Mouse (Mus musculus): ENCODE results near the gene Hbb-bh1.
"Not testable (repeated sequence)": the region's sequence is repeated elsewhere in the genome, so short reads cannot be mapped to it uniquely, and the experiment has no call there.

Gene Hbb-bh1

DNA sequence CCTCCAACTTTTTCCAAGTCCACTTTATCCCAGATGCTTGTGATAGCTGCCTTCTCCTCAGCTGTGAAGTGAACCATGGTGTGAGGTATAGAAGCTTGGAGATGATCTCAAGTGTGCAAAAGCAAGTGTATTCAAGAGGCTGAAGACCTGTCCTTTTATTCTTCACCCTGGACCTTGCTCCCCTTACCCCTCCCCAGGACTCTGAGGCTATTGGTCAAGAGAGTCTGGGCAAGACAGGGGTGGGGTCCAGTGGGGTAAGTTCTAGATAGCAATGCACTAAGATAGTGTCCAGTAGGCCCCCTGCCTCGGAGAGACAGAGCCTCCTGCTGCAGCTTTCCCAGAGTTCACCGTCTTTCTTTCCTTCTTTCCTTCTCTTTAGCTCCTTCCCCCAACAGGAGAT is at the start of gene Hbb-bh1:
Hbb-bh1 (minus strand) TSS at position 131 of the 400 bp plus-strand sequence.
- no peak for DNase-seq (ENCODE audit: low spot score)

DNA sequence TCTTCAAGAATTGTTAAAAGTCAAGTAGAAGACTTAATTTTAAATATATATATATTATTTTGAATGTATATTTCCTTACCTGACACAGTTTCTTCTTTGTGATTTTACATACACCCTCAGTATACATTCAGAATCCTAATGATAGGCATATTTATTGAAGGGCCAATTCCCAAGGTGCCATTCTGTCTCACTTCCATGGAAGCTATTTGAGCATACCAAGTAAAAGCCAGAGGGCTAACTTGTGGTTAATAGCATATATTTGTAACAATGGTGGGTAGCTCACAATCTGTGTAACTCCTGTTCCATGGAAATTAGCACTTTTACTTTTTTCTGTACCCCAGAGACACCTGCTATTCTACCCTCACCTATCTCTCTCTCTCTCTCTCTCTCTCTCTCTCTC is 43.2 kb upstream of the Hbb-bh1 start, which contains the start of gene Olfr66:
Olfr66 (minus strand) TSS at position 101 of the 400 bp plus-strand sequence.
- DNase-seq (ENCODE audit: low spot score), result no peak

DNA sequence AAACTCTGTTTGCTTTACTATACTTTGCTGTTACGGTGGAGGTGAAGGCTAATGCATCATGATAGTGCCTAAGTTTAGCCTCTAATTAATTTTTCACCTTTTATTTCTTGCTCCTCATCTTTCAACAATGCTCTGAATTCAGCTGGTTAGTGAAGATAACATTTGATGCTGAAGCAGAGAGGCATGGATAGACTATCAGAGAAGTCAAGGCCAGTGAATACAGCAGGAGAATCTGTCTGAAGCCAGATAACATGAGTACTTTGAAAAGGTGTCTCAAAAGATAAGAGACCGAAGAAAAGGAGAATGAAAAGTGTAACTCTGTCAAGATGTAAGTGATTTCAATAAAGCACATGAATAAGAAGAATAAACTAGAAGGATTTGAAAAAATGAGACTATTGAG is 34.1 kb upstream of the Hbb-bh1 start:
- no peak for DNase-seq (ENCODE audit: low spot score)

DNA sequence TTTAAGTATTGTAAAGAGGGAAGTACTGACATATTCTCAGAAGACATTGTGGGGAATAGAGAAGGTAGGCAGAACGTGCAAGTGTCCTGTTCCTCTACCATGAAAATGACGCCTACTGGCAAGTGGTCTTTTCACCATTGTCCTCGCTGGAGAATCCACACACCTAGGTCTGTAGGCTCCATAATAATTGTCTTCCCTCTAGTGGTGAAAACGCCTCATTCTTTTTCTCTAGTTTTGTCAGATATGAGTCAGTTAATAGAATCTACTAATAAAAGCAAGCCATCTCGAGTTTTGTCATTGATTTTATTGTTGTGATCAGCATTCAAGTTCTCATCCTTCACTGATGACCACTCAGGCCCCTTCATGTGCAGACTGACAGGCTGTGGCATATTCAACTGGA is 31.5 kb upstream of the Hbb-bh1 start:
- DNase-seq (ENCODE audit: low spot score), result no peak

DNA sequence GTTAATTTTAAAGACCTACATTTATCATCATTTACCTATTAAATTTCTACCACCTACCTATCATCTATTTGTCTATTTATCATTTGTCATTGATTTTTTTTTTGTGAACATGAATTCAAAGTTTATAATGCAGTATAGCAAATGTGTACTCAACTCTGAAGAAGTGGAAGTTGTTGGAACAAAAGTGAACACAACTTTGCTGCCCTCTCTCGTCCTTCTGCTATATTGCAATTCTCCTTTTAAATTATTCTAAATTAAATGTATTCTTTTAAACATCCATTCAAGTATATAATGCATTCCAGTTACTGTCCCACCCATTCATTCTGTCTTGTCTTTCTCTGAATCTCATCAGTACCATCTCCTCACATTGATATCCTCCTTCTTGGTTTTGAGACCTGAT is 30.1 kb upstream of the Hbb-bh1 start:
- DNase-seq (ENCODE audit: low spot score), result peak; percentile 3

DNA sequence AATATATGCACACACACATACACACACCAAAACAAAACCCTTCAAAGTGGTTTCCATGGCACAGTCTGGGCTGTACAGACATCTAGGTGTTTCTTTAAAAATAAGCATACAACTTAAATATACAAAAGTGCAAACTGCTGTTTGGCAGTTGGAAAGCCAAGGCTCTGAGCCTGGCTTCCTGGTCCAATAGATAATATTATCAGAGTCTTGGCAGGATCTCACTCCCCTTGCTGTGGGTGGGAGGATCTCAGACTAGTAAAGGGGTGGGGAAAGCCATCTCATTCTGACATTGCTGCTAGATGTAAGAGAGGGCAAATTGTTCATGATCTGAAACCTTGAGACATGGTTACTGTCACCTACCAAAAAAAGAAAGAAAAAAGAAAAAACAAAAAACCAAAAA is 27.7 kb upstream of the Hbb-bh1 start:
- DNase-seq (ENCODE audit: low spot score), result no peak

DNA sequence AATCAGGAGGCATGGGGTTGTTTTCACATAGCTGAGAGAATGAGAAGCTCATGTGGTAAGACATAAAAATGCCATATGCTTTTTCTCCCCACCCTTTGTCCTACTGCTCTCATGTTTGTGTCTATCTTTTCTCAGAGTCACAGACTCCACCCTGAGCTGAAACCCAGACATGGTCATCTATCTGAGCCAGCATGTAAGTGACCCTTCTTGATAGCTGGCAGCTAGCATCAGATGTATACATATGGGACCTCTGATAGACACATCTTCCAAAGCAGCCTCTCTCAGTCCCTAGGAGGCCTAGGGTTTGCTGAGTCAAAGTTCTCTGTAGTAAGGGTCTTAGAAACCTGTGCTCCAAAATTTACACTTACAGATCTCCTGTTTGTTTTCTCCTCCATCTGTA is 22.8 kb upstream of the Hbb-bh1 start:
- DNase-seq (ENCODE audit: low spot score), result no peak

DNA sequence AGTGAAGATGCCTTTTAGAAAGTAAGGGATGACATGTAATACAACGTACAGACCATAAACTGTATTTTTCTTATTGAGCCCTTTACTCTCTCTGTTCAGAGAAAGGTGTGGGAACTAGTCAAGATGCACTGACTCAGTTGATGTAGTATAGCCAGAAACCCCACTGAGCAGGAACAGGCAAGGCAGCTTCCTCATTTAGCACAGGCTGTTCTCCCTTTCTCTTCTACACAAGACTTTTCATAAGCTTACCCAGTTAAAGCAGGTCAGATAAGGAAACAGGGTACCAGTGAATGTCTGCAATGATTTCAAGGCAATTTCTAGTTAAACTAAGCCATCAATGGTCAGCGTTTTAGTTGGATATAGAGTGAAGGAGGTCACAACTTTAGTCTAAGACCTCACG is 18.6 kb upstream of the Hbb-bh1 start:
- no peak for DNase-seq (ENCODE audit: low spot score)

DNA sequence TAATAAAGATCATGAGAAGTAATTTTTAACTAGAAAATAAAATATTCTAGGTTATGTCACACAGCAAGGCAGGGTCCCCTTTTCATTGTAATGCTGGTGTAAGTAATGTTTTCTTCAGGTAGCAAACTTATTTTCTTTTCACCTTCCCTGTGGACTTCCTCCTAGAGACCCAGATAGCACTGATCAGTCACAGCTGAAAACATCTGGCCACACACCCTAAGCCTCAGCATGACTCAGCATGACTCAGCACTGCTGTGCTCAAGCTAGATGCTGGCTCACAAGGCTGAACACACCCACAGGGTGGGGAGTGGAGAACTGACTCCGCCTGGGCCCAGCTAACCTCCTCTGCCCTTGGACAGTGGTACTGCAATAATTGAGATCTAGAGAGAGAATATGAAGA is 17.9 kb upstream of the Hbb-bh1 start:
- DNase-seq (ENCODE audit: low spot score), result peak; percentile 24

DNA sequence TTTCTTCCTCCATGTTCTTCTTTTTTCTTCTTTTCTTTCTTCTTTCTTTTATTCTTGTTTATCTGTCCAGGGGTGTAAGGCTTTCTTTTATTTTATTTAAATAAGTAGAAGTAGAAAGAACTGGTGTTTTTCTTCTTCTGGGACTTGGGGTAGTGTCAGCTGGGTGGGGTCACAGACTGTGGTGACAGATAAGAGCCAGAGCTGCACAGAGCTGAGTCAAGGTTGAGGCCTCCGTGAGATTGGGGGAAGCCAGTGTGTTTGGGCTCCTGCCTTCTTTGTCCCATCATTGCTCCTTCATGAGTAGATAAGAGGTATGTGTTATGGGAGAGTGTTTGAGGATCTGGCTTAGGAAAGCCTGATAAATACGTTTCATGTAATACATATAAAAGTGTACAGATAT is 16.1 kb upstream of the Hbb-bh1 start:
- no peak for DNase-seq (ENCODE audit: low spot score)

DNA sequence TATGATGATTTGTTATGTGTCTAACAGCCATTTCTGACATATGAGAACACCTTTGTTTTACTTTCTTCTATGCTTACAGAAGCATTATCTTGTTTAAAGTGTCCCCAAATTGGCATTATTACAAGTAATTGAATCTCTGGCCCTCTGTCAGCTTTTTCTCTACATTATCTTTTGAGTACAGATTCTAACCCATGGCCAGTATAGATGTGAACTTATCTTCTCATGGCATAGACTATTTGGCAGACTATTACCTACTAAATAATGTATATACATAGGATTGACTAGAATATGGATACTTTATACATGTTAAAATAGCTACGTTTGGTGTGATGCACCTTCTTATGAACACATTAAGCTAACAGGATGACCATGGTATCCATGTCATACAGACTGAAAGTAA is 11.7 kb upstream of the Hbb-bh1 start:
- no peak for DNase-seq (ENCODE audit: low spot score)

DNA sequence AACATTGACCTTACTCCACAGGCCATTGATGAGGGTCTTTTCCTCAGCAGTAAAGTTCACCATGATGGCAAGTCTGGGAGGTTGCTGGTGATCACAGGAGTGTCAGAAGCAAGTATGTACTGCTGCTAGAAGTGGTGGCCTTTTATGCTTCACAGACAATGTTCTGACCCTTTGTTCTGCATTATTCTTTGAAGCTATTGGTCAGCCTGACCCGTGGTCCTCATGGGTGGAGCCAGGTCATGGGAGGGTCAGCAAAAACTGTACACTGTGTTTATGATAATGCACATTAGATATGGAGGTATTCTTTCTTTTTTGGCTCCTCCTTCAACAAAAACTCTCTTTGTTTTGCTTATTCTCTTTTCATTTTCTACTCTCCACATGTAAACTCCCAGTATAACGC is 10.1 kb upstream of the Hbb-bh1 start, which contains the start of gene Hbb-y:
Hbb-y (minus strand) TSS at position 127 of the 400 bp plus-strand sequence.
- no peak for DNase-seq (ENCODE audit: low spot score)

DNA sequence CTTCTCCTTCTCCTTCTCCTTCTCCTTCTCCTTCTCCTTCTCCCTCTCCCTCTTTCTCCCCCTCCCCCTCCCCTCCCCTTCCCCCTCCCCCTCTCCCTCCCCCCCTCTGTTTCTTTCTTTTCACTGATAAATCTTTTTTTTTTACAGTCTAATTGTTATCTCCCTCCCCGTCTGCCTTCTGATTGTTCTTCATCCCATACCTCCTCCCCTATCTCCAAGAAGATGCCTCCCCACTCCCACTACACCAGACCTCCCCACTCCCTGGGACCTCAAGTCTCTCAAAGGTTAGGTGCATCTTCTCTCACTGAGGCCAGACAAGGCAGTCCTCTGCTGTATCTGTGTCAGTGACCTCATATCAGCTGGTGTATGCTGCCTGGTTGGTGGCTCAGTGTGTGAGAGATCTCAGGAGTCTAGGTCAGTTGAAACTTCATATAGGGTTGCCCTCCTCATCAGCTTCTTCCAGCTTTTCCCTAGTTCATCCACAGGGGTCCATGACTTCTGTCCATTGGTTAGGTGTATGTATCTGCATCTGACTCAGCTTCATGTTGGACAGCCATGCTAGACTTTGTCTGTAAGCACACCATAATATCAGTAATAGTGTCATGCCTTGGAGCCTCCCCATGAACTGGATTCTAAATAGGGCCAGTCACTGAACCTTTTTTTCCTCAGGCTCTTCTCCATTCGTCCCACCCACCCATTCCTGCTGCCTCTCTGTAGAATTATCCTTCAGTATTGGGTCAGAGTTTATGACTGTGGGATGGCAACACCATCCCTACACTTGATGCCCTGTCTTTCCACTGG is 1.8 kb upstream of the Hbb-bh1 start:
- no peak for DNase-seq (ENCODE audit: low spot score)

DNA sequence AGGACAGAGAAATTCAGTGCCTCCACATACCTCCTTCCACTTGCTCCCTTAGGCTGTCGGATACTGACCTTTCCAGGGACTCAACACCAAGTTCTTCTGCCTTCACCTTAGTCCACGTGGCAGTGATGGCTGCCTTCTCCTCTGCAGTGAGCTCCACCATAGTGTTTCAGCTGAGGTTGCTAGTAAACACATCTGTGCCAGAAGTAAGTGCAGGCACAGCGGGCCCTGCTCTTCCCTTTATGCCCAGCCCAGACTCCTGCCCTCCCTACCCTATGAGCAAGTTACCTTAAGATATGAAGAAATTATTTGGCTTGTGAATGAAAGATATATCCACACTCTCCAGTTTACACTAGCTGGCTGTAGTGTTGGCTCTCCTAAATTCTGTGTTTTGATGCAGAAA is 2.7 kb downstream of the Hbb-bh1 start, which contains the start of gene Hbb-bh2:
Hbb-bh2 (minus strand) TSS at position 253 of the 400 bp plus-strand sequence.
- DNase-seq (ENCODE audit: low spot score), result no peak

DNA sequence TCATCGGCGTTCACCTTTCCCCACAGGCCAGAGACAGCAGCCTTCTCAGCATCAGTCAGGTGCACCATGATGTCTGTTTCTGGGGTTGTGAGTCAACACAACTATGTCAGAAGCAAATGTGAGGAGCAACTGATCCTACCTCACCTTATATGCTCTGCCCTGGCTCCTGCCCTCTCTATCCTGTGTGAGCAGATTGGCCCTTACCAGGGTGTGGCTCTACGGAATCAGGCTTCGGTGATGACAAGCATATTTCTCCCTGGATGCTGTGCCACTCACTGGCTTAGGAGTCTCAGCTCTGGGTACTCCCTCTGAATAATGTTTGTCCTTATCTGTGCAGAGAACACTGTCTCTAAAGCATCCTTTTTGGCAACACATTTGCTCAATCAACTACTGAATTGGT is 15.2 kb downstream of the Hbb-bh1 start, which contains the start of gene Hbb-bs:
Hbb-bs (minus strand) TSS at position 289 of the 400 bp plus-strand sequence.
- no peak for DNase-seq (ENCODE audit: low spot score)

DNA sequence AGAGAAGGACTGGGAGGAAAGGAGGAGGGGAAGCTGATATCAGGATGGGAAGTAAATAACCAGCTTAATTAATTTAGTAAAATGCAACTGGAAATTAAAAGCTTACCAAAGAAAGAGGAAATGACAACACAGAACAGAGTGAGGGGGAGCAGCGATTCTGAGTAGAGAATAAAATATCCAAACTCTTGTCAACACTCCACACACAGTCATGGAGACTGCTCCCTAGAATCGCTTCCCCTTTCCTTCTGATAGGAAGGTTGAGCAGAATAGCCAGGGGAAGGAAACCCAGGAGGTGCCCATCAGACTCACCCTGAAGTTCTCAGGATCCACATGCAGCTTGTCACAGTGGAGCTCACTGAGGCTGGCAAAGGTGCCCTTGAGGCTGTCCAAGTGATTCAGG is 15.8 kb downstream of the Hbb-bh1 start:
- not testable (repeated sequence) for DNase-seq (ENCODE audit: low spot score)

DNA sequence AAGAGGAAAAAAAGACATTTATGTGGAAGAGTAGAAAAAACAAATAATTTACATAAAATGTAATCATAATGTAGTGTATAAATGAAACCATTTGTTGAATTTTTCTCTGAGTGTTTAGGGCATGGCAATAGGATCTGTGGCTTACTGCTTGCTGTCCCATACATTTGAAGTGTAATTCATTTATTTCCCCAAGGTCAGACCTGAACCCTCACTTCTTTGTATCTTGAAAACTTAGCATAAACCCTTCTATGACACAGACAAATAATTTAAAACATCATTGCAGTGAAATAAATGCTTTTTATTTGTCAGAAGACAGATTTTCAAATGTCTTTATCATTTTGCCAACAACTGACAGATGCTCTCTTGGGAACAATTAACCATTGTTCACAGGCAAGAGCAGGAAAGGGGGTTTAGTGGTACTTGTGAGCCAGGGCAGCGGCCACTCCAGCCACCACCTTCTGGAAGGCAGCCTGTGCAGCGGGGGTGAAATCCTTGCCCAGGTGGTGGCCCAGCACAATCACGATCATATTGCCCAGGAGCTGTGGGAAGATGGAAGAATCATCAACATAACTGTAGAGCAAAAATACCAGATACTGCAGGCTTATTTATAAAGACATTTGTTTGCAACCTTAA is 16.6 kb downstream of the Hbb-bh1 start:
- DNase-seq (ENCODE audit: low spot score), result no peak

DNA sequence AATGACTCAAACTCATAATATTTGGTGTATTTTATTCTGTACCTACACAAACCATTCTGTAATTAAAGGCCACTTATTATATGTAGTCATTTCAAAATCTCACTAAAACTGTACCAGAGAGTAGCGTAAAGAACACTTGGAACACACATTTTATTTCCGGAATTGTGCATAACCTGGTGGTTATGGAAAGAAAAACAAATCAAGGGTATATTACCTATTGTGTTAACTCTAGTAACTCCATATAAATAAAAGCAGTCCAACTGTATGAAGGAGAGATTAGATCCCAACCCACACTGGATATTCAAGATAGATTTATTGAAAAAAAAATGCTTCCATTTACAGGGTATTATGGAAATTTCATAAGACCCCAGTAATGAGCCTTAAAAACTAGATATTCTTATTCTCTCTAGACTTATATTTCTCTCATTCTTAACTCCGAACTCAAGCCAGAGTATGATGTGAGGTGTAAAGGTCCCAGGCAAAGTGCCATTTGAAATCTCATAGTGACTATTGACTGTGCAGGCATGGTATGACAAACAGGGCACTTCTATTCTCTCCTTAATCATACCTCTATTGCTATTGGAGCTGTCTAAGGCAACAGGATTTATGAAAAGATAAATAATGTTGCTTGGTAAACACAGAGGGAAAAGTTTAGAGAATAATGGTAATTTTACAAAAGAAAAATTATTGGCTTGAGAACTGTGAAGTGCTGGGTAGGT is 17.3 kb downstream of the Hbb-bh1 start:
- DNase-seq (ENCODE audit: low spot score), result no peak

DNA sequence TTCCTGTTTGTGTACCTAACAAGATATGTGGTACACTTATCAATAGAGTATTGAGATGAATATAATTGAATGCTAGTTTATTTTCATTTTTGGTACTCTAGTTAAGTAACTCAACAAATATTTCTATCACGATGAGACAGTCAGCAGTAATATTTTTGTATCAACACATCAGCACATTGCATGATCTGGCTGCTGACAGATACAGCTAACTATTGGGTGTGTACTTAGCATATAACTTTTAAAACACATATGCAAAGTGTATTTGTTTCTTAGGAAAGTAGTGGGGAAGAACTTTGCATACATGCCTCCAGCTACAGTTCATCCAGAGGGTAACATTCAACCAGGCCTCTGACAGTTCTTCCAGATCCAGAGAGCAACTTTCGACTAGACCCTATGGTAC is 18.4 kb downstream of the Hbb-bh1 start:
- DNase-seq (ENCODE audit: low spot score), result no peak

DNA sequence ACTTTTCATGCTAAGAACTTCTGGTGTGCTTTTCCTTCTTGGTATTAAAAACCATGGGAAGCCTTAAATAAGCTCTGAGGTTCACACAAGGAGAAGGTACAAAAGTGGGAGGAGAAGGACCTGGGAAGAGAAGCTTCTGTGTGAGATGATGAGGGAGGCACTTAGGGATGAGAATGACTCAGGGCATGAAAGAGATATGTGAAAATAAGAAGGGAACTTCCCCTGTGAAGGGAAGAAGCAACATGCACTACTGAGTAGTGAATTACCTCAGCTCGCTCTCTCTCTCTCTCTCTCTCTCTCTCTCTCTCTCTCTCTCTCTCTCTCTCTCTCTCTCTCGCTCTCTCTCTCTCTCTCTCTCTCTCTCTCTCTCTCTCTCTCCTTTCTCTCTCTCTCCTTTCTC is 27.9 kb downstream of the Hbb-bh1 start:
- not testable (repeated sequence) for DNase-seq (ENCODE audit: low spot score)

DNA sequence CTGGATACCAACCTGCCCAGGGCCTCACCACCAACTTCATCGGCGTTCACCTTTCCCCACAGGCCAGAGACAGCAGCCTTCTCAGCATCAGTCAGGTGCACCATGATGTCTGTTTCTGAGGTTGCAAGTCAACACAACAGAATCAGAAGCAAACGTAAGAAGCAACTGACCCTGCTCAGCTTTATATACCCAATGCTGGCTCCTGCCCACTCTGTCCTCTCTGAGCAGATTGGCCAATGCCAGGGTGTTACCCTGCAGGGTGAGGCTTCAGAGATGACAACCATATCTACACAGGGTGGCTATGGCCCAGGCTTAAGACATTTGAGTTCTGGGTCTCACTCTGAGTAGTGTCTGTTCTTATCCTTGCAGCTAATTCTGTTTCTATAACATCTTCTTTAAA is 29.2 kb downstream of the Hbb-bh1 start, which contains the start of gene Hbb-bt:
Hbb-bt (minus strand) TSS at position 231 of the 400 bp plus-strand sequence.
- DNase-seq (ENCODE audit: low spot score), result no peak

DNA sequence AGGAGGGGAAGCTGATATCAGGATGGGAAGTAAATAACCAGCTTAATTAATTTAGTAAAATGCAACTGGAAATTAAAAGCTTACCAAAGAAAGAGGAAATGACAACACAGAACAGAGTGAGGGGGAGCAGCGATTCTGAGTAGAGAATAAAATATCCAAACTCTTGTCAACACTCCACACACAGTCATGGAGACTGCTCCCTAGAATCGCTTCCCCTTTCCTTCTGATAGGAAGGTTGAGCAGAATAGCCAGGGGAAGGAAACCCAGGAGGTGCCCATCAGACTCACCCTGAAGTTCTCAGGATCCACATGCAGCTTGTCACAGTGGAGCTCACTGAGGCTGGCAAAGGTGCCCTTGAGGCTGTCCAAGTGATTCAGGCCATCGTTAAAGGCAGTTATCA is 29.8 kb downstream of the Hbb-bh1 start:
- not testable (repeated sequence) for DNase-seq (ENCODE audit: low spot score)

DNA sequence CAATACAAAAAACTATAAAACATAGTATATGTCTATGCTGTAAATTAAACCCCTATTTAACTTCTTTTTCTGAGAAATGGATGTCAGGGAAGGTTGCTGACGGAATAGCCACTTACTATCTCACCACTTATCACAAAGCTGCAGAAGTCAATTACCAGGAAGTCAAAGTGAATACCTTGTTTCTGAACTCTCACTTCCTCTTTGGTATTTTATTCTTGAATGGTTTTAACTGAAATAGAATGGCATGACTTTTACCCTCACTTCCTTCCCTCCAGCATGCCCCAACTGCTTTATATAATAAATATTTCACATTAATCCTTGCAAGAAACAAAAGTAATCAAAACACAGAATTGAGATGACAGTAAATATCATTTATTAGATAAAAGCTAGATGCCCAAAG is 30.8 kb downstream of the Hbb-bh1 start:
- no peak for DNase-seq (ENCODE audit: low spot score)

Data from adipocyte (in vitro differentiated cells).